Mouse (Mus musculus) neural tube, embryonic 13.5 days (tissue): ENCODE data around the gene Fstl4. TPM values are rescaled to one million over a fixed set of nuclear protein-coding genes. Genes with fewer than 3 reads are reported as not detected.

Source experiments
- ATAC-seq: fragments of 200-750 bp; cut with Nextera tagmentation; 2 replicates; pipeline ENCODE4 v1.8.0; 2017; ENCODE audit warnings: low read depth, mild to moderate bottlenecking, moderate TSS enrichment, moderate library complexity
- H3K27ac ChIP-seq: fragments of 300-500 bp; sonication (generic); replicated peaks from 2 replicates; pipeline ENCODE4 v1.5.1; 2015; ENCODE audit warnings: moderate library complexity, mild to moderate bottlenecking, inconsistent platforms
- H3K27me3 ChIP-seq: fragments of 300-500 bp; sonication (generic); 2 replicates; pipeline ENCODE4 v1.6.1; 2015; ENCODE audit warnings: mild to moderate bottlenecking, inconsistent platforms
- H3K36me3 ChIP-seq: fragments of 300-500 bp; sonication (generic); 2 replicates; pipeline ENCODE4 v1.6.1; 2015; ENCODE audit warnings: mild to moderate bottlenecking, inconsistent platforms
- H3K4me1 ChIP-seq: fragments of 300-500 bp; sonication (generic); replicated peaks from 2 replicates; pipeline ENCODE4 v1.6.1; 2015; ENCODE audit warnings: inconsistent platforms
- H3K4me2 ChIP-seq: fragments of 300-500 bp; sonication (generic); 2 replicates; pipeline ENCODE4 v1.6.1; 2015; ENCODE audit warnings: inconsistent platforms, mild to moderate bottlenecking, moderate library complexity
- H3K4me3 ChIP-seq: fragments of 300-500 bp; sonication (generic); 2 replicates; pipeline ENCODE4 v1.5.1; 2015; ENCODE audit warnings: mild to moderate bottlenecking, inconsistent platforms
- H3K9ac ChIP-seq: fragments of 300-500 bp; sonication (generic); 2 replicates; pipeline ENCODE4 v1.6.1; 2015; ENCODE audit warnings: moderate library complexity, mild to moderate bottlenecking, inconsistent platforms
- H3K9me3 ChIP-seq: fragments of 300-500 bp; sonication (generic); 2 replicates; pipeline ENCODE4 v1.6.1; 2016; ENCODE audit warnings: inconsistent platforms
- whole genome bisulfite sequencing: fragments of 180-500 bp; shearing (Covaris S2); methylation state at CpG from one replicate; pipeline ENCODE4 v1.1.7; 2015; 5-methylcytosine and 5-hydroxymethylcytosine counted together
- polyA plus RNA-seq: library from polyadenylated mRNA; unstranded; fragments of >200 nt; fragmentation: Nextera tagmentation; extraction: Ambion mirVana; gene quantifications from 2 replicates; pipeline ENCODE4 v1.2.1, GENCODE M21; 2015

Fstl4 gene
- polyA plus RNA-seq, 1 experiment from 2014 or later: 11.6 TPM

- no peak overlapping the region for H3K4me3 ChIP-seq
- H3K4me1 ChIP-seq: peaks cover 22% of the 10 kb centered on the region
- H3K9ac ChIP-seq: no peak overlapping the region
- H3K27ac ChIP-seq: no peak overlapping the region; the same call in 1 of the 2 replicates
- 28% methylated on average over 15 of the region's 15 CpGs for WGBS
- 0 out of 2 replicates have a peak, but pooled peaks cover 4% of the 10 kb centered on the region for H3K9me3 ChIP-seq
- H3K27me3 ChIP-seq: no peaks in the 10 kb centered on the region
- ATAC-seq: peak; percentile 78
- H3K4me2 ChIP-seq: peak overlapping the region; percentile 4; the same call in 1 of the 2 replicates
- H3K36me3 ChIP-seq: no peaks in the 10 kb centered on the region
These were observed 155.0 kb downstream of the Fstl4 start for GRCm38 (mm10) chr11:52919231-52919960.

- no peaks in the 10 kb centered on the region for H3K9me3 ChIP-seq
- no peak overlapping the region for H3K4me2 ChIP-seq
- H3K36me3 ChIP-seq: no peaks in the 10 kb centered on the region
- no peak overlapping the region for H3K9ac ChIP-seq
- WGBS: 83% methylated on average over 2 of the region's 2 CpGs
- H3K4me1 ChIP-seq: peaks cover 12% of the 10 kb centered on the region
- H3K4me3 ChIP-seq: no peak overlapping the region
- H3K27ac ChIP-seq: no peak overlapping the region
- no peaks in the 10 kb centered on the region for H3K27me3 ChIP-seq
- no peak for ATAC-seq
These were observed 159.8 kb downstream of the Fstl4 start for GRCm38 (mm10) chr11:52924196-52924595.

GRCm38 (mm10) chr11:52928321-52928720, 163.9 kb downstream of the Fstl4 start:
- H3K27me3 ChIP-seq: no peaks in the 10 kb centered on the region
- no peak overlapping the region for H3K27ac ChIP-seq
- 93% methylated on average over 4 of the region's 4 CpGs for WGBS
- H3K36me3 ChIP-seq: no peaks in the 10 kb centered on the region
- no peak overlapping the region for H3K4me2 ChIP-seq
- H3K9ac ChIP-seq: no peak overlapping the region
- peaks cover 8% of the 10 kb centered on the region for H3K4me1 ChIP-seq
- no peak for ATAC-seq
- no peaks in the 10 kb centered on the region for H3K9me3 ChIP-seq
- no peak overlapping the region for H3K4me3 ChIP-seq

GRCm38 (mm10) chr11:52939336-52940070, 175.1 kb downstream of the Fstl4 start:
- 71% methylated on average over 12 of the region's 12 CpGs for WGBS
- Histone ChIP-seq H3K9me3 (no peaks in the 10 kb centered on the region), H3K27me3 (no peaks in the 10 kb centered on the region), H3K4me1 (0 out of 2 replicates have a peak, but pooled peaks cover 9% of the 10 kb centered on the region), H3K9ac (no peak overlapping the region), H3K27ac (no peak overlapping the region; the same call in 1 of the 2 replicates), H3K36me3 (no peaks in the 10 kb centered on the region), H3K4me2 (no peak overlapping the region), H3K4me3 (no peak overlapping the region)
- no peak for ATAC-seq

- Histone ChIP-seq H3K27ac (no peak overlapping the region), H3K36me3 (no peaks in the 10 kb centered on the region), H3K27me3 (no peaks in the 10 kb centered on the region), H3K4me2 (no peak overlapping the region), H3K9ac (no peak overlapping the region), H3K9me3 (no peaks in the 10 kb centered on the region), H3K4me1 (0 out of 2 replicates have a peak, but pooled peaks cover 9% of the 10 kb centered on the region), H3K4me3 (no peak overlapping the region)
- WGBS: 59% methylated on average over 6 of the region's 6 CpGs
- no peak for ATAC-seq
These were observed 178.5 kb downstream of the Fstl4 start for GRCm38 (mm10) chr11:52942967-52943366.

- ATAC-seq: no peak
These were observed 190.6 kb downstream of the Fstl4 start for GRCm38 (mm10) chr11:52954995-52955394.

GRCm38 (mm10) chr11:52968809-52969208, 204.4 kb downstream of the Fstl4 start:
- Histone ChIP-seq H3K9ac (no peak overlapping the region), H3K36me3 (no peaks in the 10 kb centered on the region), H3K27ac (no peak overlapping the region), H3K4me2 (no peak overlapping the region), H3K27me3 (no peaks in the 10 kb centered on the region), H3K9me3 (no peaks in the 10 kb centered on the region), H3K4me1 (no peaks in the 10 kb centered on the region), H3K4me3 (no peak overlapping the region)
- 72% methylated on average over 9 of the region's 9 CpGs for WGBS
- ATAC-seq: no peak

More at GRCm38 (mm10) chr11:52954995-52955394, 190.6 kb downstream of the Fstl4 start:
- Histone ChIP-seq H3K27me3 (no peaks in the 10 kb centered on the region), H3K4me1 (peaks cover 8% of the 10 kb centered on the region; the same call in 1 of the 2 replicates), H3K9me3 (no peaks in the 10 kb centered on the region), H3K4me3 (no peak overlapping the region), H3K4me2 (no peak overlapping the region), H3K36me3 (no peaks in the 10 kb centered on the region), H3K27ac (no peak overlapping the region), H3K9ac (no peak overlapping the region)
- 94% methylated on average over 3 of the region's 3 CpGs for WGBS

- no peak for ATAC-seq
- Histone ChIP-seq H3K4me2 (no peak overlapping the region), H3K4me1 (no peaks in the 10 kb centered on the region), H3K9me3 (no peaks in the 10 kb centered on the region), H3K36me3 (no peaks in the 10 kb centered on the region), H3K4me3 (no peak overlapping the region), H3K27ac (no peak overlapping the region), H3K27me3 (no peaks in the 10 kb centered on the region), H3K9ac (no peak overlapping the region)
- 83% methylated on average over 6 of the region's 6 CpGs for WGBS
These were observed 206.0 kb downstream of the Fstl4 start for GRCm38 (mm10) chr11:52970396-52970795.

GRCm38 (mm10) chr11:52986986-52987385, 222.6 kb downstream of the Fstl4 start:
- ATAC-seq: no peak
- no peaks in the 10 kb centered on the region for H3K36me3 ChIP-seq

GRCm38 (mm10) chr11:52994688-52995087, 230.3 kb downstream of the Fstl4 start:
- ATAC-seq: no peak
- no peak overlapping the region for H3K9ac ChIP-seq
- no peaks in the 10 kb centered on the region for H3K27me3 ChIP-seq
- H3K4me1 ChIP-seq: peaks cover 16% of the 10 kb centered on the region; the same call in 1 of the 2 replicates
- no peak overlapping the region for H3K4me2 ChIP-seq
- no peak overlapping the region for H3K27ac ChIP-seq
- 94% methylated on average over 5 of the region's 5 CpGs for WGBS
- 0 out of 2 replicates have a peak, but pooled peaks cover 4% of the 10 kb centered on the region for H3K9me3 ChIP-seq
- no peaks in the 10 kb centered on the region for H3K36me3 ChIP-seq
- H3K4me3 ChIP-seq: no peak overlapping the region

More at GRCm38 (mm10) chr11:52986986-52987385, 222.6 kb downstream of the Fstl4 start:
- Histone ChIP-seq H3K4me1 (no peaks in the 10 kb centered on the region), H3K27me3 (no peaks in the 10 kb centered on the region), H3K9ac (no peak overlapping the region), H3K4me3 (no peak overlapping the region), H3K9me3 (no peaks in the 10 kb centered on the region), H3K27ac (no peak overlapping the region), H3K4me2 (no peak overlapping the region)
- 92% methylated on average over 8 of the region's 8 CpGs for WGBS

GRCm38 (mm10) chr11:52996434-52997093, 232.1 kb downstream of the Fstl4 start:
- Histone ChIP-seq H3K27ac (peak overlapping the region; percentile 42; the same call in 1 of the 2 replicates), H3K4me3 (no peak overlapping the region), H3K9me3 (0 out of 2 replicates have a peak, but pooled peaks cover 4% of the 10 kb centered on the region), H3K9ac (no peak overlapping the region), H3K4me1 (peaks cover 16% of the 10 kb centered on the region; the same call in 1 of the 2 replicates), H3K36me3 (no peaks in the 10 kb centered on the region), H3K27me3 (no peaks in the 10 kb centered on the region), H3K4me2 (no peak overlapping the region)
- WGBS: 70% methylated on average over 16 of the region's 16 CpGs
- ATAC-seq: no peak

GRCm38 (mm10) chr11:52997421-52997820, 233.0 kb downstream of the Fstl4 start:
- Histone ChIP-seq H3K27ac (no peak overlapping the region), H3K4me1 (peaks cover 16% of the 10 kb centered on the region; the same call in 1 of the 2 replicates), H3K4me3 (no peak overlapping the region), H3K4me2 (no peak overlapping the region), H3K27me3 (no peaks in the 10 kb centered on the region), H3K9me3 (0 out of 2 replicates have a peak, but pooled peaks cover 4% of the 10 kb centered on the region), H3K9ac (no peak overlapping the region), H3K36me3 (no peaks in the 10 kb centered on the region)
- no peak for ATAC-seq
- WGBS: 44% methylated on average over 4 of the region's 4 CpGs
